Mouse (Mus musculus) gastrocnemius, postnatal 10 days (tissue): ENCODE measurements around the gene Cdh18. TPM values are rescaled to one million over a fixed set of nuclear protein-coding genes. Genes with fewer than 3 reads are reported as not detected.
"Not testable (repeated sequence)": the region's sequence is repeated elsewhere in the genome, so short reads cannot be mapped to it uniquely, and the experiment has no call there.

Source experiments
- DNase-seq: peaks from one replicate; pipeline ENCODE4 v3.0.0; 2021; ENCODE audit warnings: mixed read lengths
- total RNA-seq, 2 experiments: library from RNA; stranded (reverse); gene quantifications; 2 replicates each; pipeline ENCODE4 v1.2.3; 2021

Gene Cdh18
- total RNA-seq, 2 experiments from 2014 or later: 0.21 to 0.45 TPM

DNA sequence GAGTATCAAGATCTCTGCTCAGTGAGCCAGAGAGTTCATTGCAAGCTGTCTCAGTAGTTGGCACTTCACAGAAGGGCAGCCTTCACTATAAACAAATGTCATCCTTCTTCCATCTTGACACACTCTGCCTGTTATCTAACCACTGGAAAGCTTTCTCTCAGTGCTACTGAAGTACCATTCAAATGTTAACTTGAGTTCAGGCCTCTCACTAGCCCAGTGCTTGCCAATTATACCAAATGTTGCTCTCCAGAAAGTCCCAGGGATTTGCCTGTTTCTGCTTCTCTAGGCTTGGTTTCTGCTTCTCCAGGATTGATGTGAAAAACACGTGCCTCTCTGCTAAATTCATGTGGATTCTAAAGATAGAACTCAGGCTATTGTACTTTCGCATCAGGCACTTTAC is 681.8 kb downstream of the Cdh18 start:
- no peak for DNase-seq

DNA sequence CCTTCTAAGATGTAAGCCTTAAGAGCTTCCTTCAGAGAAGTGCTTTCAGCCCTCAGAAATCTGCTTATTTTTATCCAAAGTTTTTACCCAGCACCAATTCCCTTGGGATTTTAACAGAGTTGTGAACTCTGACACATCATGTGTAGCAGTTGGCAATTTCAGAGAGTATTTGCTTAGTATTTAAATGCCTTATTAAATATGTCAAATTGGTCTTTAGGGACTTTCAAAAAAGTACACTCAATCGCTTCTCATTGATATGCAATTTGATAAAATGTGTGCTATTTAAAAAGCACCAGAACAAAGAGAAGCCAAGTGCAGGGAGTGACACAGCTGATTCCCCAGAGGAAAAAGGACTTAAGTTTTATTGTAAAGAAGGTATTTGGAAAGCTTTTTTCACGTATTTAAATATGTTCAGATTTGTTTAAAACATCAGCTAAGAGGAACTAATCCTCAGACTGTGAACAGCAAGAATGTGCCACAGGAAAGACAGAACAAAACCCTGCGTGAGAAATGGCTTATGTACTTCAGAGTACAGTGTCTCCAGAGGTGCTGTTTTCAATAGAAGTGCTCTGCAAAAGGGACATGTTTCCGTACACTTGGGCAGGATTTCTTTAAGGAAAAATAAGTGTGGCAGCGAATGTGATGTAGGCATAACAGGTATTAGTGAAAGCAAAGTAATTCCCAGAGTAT is 709.1 kb downstream of the Cdh18 start:
- no peak for DNase-seq

GRCm38 (mm10) chr15:23278421-23278820 is 729.6 kb downstream of the Cdh18 start:
- no peak for DNase-seq

GRCm38 (mm10) chr15:23305018-23305417 is 756.2 kb downstream of the Cdh18 start:
- DNase-seq: no peak

- DNase-seq: no peak
These were observed 767.9 kb downstream of the Cdh18 start for GRCm38 (mm10) chr15:23316766-23317165.

GRCm38 (mm10) chr15:23317409-23317808 is 768.6 kb downstream of the Cdh18 start:
- DNase-seq: no peak

DNA sequence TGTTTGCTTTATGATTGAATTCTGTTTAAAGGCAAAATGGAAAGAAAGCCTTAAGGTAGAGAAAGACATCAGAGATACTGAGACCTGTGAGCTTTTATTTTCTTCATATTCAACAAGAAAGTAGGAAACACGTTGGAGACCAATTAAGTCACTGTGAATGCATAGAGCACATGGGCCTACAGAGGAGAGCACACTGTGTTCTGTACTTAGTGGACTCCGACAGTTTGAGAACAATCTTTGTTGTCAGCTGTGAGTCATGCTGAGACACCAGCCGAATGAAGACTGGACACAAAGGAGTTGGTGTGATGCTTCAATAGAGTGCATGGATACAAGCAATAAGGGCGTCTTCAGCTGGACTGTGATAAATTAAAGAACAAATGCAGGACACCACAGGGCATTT is 791.5 kb downstream of the Cdh18 start:
- not testable (repeated sequence) for DNase-seq

GRCm38 (mm10) chr15:23351078-23351477 is 802.3 kb downstream of the Cdh18 start:
- DNase-seq: no peak

DNA sequence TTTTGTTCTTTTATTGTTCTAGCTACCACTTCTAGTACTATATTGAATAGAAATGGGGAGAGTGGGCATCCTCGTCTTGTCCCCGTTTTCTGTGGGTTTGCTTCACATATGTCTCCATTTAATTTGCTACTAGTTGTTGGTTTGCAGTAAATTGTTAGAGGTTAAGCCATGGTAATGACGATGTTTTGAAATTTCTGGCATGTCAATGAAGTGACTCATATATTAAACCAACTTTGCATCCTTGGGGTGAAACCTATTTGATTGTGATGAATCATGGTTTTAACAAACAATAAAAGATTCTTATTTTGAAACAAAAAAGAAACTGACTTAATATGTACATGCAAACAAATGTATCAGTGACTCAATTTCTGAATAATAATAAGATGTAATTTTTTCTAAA is 817.5 kb downstream of the Cdh18 start:
- no peak for DNase-seq

DNA sequence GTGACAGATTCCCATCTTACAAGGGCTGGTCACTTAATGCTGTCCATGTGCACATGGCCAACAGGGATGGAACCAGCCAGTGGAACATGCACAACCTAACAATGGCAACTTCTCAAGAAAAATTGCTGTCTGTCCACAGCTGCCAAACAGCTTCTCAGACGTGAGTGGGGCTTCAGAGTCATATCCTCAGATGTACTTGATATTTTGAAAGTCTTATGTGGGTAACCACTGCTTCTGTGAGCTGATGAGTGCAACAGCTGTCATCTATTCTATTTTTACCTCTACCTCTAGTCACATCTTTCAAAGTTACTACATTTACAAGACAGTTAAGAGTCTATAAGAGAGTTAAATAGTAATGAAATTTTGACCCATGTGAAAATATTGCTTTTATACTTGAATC is 818.9 kb downstream of the Cdh18 start:
- no peak for DNase-seq

GRCm38 (mm10) chr15:23378016-23378750 is 829.4 kb downstream of the Cdh18 start:
- DNase-seq: no peak

DNA sequence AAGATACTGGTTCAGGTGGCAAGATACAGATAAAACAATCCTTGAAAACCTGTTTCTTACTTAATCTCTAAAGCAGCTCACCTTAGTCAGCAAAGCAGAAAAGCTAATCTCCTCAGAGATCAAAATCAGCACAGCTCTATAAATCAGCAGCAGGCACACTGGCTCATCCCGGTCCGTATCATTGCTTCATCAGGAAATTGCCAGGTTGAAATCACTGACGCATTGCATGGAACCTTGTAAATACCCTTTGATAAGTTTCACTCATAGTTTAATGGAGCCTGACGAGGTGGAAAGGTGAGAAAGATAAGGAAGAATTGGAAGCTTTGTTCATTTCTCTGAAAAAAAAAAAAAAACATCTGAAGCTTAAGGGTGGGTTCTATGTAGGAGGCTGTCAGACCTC is 837.0 kb downstream of the Cdh18 start:
- no peak for DNase-seq

DNA sequence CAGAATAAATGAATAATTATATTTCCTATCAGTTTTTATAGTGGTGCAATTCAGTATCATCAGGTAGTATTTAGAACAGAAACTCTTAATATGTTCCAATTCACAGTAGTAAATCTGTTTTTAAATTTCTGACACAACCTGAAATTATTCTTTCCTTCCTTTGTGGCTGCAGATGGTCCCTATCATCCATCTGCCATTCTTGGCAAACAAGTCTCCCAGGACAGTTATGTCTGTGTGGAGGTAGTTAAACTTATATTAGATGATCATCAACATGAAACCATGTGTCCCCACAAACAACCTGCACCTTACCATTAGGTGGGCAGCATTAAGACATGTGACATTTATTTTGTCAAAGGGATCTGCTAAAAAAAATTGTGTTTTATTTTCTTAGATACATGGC is 847.8 kb downstream of the Cdh18 start:
- no peak for DNase-seq

GRCm38 (mm10) chr15:23403792-23404191 is 855.0 kb downstream of the Cdh18 start:
- no peak for DNase-seq

DNA sequence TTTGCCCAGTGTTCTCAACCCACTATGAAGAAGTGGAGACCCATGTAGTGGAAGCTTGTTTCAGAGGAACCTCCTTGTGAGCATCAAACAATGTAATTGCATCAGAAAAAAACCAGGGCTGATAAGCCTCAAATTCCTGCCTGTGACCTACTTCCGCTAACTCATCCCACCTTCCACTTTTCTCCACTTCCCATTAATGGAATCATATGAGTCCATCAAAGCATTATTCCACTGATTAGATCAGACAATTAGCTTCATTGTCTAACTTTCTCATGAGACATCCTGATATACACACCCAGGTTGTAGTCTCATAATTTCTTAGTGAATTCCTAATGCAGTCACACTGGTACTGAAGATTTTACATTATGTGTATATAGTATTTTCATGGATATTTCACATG is 859.4 kb downstream of the Cdh18 start:
- DNase-seq: no peak

DNA sequence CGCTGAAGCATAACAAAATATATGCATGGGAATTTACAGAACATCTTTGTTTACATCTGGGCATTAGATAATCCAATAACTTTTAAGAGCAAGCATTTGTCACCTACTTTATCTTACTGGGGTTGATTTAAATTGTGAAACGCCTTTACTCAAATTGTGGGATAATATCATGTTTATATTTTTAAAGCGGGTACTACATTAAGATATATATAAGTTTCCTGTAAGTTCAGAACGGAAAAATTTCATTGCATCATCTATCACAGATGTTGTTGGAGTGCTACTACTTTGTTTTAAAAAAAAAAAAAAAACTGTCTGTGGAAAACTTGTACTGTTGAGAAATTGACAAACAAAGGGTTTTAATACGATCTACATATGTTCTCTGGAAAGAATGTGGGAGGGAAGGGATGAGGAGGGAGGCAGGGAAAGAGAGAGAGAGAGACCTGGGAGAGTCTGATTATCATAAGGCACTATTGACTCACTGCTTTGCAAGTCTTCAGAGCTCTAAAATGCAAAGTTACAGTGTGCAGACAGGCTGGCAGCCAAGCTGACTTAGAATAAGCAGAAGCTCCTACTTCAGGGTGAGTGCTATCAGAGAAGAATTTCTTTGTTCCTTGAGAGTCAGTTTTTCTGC is 867.7 kb downstream of the Cdh18 start:
- no peak for DNase-seq

DNA sequence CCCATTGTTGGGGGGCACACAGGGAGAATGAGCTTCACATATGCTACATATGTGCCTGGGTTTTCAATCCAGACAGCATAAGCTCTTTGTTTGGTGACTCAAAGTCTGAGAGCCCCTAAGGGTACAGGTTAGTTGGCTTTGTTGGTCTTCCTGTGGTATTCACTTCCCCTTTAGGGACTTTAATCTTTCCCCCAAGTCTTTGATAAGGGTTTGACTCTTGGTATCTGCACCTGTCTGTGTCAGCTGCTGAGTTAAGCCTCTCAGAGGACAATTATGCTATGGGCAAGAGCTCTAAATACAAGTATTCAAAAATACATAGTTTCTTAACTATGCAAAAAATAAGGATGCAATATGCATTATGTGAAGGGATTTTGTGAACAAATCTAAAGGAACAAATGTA is 869.3 kb downstream of the Cdh18 start:
- no peak for DNase-seq

- DNase-seq: no peak
These were observed 871.2 kb downstream of the Cdh18 start for GRCm38 (mm10) chr15:23420010-23420409.

GRCm38 (mm10) chr15:23430021-23430420 is 881.2 kb downstream of the Cdh18 start:
- no peak for DNase-seq

- DNase-seq: no peak
These were observed 899.7 kb downstream of the Cdh18 start for GRCm38 (mm10) chr15:23448542-23448941.

DNA sequence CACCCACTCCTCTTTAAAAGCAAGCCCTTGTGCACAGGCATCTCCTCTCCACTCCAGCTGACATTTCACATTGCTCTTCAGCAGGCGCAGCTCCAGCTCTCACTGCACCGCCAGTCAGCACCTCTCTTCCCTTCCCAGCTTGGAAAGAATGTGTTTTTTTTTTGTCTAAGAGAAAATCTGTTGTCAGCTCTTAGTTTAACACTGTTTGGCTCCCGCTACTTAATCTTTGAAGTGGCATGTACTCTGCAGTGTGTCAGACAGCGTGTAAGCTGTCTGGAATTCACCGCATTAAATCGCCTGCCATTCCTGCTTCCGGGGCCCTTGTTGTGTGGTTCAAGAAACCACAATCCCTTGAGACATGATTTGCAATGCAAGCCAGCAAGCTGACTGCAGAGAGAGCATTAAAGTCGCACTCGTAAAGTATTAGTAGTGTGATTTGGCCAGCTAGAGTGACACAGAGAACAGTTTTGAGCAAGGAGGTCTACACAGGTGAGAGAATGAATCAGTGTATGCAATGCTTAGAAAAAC is 903.3 kb downstream of the Cdh18 start:
- DNase-seq: no peak

GRCm38 (mm10) chr15:23453331-23453730 is 904.5 kb downstream of the Cdh18 start:
- no peak for DNase-seq

GRCm38 (mm10) chr15:23455344-23455743 is 906.5 kb downstream of the Cdh18 start:
- DNase-seq: no peak
